Mouse (Mus musculus): ENCODE measurements around the gene Rasd2.

DNA sequence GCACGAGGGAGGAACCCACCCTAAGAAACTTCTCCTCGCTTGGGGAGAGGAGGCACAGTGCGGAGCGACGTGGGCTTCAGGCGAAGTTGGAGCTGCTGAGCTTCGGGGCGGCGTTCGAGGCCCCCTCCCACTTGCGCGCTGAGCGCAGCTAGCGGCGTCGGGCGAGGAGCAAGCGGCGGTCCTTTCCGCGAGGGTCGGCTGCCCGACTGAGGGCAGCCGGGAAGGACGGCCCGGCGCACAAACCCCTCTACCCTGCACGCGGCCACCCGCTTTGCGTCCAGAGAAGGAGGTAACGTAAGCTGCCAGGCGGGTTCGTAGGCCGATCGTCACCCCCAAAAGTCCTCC lies 465 bp upstream of the Rasd2 start:
- no peak for TF ChIP-seq CTCF (IDR thresholded peaks at IDR 0.05; ENCODE audit: borderline replicate concordance, insufficient read depth, low read length)
- TF ChIP-seq POLR2A (IDR thresholded peaks at IDR 0.05; ENCODE audit: low read depth, low read length) = no peak

All from embryonic fibroblast, embryonic 13.5 days (primary cell).